Mouse (Mus musculus): Measurements from ENCODE around the gene Zfp819. TPM values are rescaled to one million over a fixed set of nuclear protein-coding genes. Genes with fewer than 3 reads are reported as not detected.

Zfp819 gene
- polyA plus RNA-seq, 1 experiment from 2014 or later = 0.79 TPM

DNA sequence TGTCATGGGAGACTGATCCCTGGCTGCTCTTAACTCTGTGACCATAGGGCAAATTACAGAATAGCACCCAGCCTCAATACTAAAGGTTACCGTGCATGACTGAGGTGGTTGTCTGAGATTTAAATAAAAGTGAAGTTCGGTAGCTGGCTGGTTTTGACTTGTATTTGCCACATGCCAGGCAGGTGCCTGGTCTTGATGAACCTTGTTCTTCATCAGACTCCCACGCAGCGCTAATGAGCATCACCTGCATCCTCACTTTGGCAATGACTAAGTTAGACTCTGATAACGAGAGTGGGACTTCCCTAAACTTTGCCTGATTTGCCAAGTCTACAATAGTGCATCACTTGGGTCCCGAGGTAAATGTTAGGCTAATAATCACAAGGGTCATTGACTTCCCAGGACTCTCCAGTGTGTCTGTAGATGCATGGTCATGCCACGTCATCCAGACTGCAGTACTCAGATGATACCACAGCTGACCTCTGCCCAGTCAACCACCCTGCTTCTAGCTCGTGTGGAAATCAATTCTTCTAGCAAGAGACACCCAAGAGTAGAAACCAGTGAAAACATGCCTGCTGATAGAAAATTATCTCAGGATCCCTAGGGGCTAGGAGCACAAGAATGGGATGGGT is 18.9 kb downstream of the Zfp819 start:
- no peak for ATAC-seq (ENCODE audit: insufficient number of reproducible peaks, low FRiP score, low TSS enrichment, low read depth)

GRCm38 (mm10) chr7:43633940-43634339 is 27.0 kb downstream of the Zfp819 start:
- WGBS = 75% methylated on average over 4 of the region's 4 CpGs
- Histone ChIP-seq H3K27me3 (ENCODE audit: control insufficient read depth, insufficient read depth, low read length) (no peaks in the 10 kb centered on the region), H3K36me3 (ENCODE audit: control insufficient read depth, insufficient read depth, low read length) (no peaks in the 10 kb centered on the region), H3K9me3 (ENCODE audit: control insufficient read depth, low read length) (no peaks in the 10 kb centered on the region), H3K4me1 (ENCODE audit: control insufficient read depth, insufficient read depth, low read length) (no peaks in the 10 kb centered on the region), H3K27ac (replicated peaks; ENCODE audit: low read depth, low read length) (no peak overlapping the region), H3K4me3 (ENCODE audit: low read depth, low read length) (no peak overlapping the region), H3K9ac (ENCODE audit: low read length) (no peak overlapping the region), H3K4me2 (ENCODE audit: low read depth, severe bottlenecking) (no peak overlapping the region)
- ATAC-seq (ENCODE audit: insufficient number of reproducible peaks, low FRiP score, low TSS enrichment, low read depth) = no peak
- DNase-seq (ENCODE audit: low spot score) = no peak

More for the DNA sequence above, 18.9 kb downstream of the Zfp819 start:
- DNase-seq (ENCODE audit: low spot score) = no peak
- H3K27ac ChIP-seq (replicated peaks; ENCODE audit: low read depth, low read length) = no peak overlapping the region
- H3K27me3 ChIP-seq (ENCODE audit: control insufficient read depth, insufficient read depth, low read length) = no peaks in the 10 kb centered on the region
- no peaks in the 10 kb centered on the region for H3K36me3 ChIP-seq (ENCODE audit: control insufficient read depth, insufficient read depth, low read length)
- H3K9me3 ChIP-seq (ENCODE audit: control insufficient read depth, low read length) = no peaks in the 10 kb centered on the region
- WGBS = 84% methylated on average over 8 of the region's 8 CpGs
- no peak overlapping the region for H3K4me2 ChIP-seq (ENCODE audit: low read depth, severe bottlenecking)
- no peaks in the 10 kb centered on the region for H3K4me1 ChIP-seq (ENCODE audit: control insufficient read depth, insufficient read depth, low read length)
- no peak overlapping the region for H3K4me3 ChIP-seq (ENCODE audit: low read depth, low read length)
- no peak overlapping the region for H3K9ac ChIP-seq (ENCODE audit: low read length)

DNA sequence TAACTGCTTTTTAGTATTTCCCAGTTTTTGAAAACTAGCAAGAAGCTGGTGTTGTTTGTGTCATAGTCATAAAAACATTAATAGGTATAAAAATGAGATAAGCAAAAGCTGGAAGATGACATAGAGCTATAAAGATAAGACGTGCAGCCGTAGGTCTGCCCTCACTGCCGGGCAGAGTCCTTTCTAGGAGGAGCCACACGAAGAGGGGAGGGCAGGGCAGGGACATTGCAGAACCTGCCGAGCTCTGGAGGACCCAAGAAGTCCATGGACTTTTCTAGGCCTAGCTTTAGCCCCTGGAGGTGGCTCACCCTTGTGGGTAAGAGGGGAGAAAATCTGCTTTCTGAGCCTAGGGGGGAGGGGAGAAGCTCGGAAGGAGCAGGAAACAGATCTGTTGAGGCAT is 27.5 kb downstream of the Zfp819 start, which contains the start of gene Ceacam18:
Gene Ceacam18 (plus strand): TSS at position 208 of the 400 bp plus-strand sequence.
- Histone ChIP-seq H3K27me3 (ENCODE audit: control insufficient read depth, insufficient read depth, low read length) (no peaks in the 10 kb centered on the region), H3K27ac (replicated peaks; ENCODE audit: low read depth, low read length) (no peak within 1 kb of the TSS), H3K9me3 (ENCODE audit: control insufficient read depth, low read length) (no peaks in the 10 kb centered on the region), H3K9ac (ENCODE audit: low read length) (no peak within 1 kb of the TSS), H3K4me3 (ENCODE audit: low read depth, low read length) (no peak within 1 kb of the TSS), H3K36me3 (ENCODE audit: control insufficient read depth, insufficient read depth, low read length) (no peaks in the 10 kb centered on the region), H3K4me1 (ENCODE audit: control insufficient read depth, insufficient read depth, low read length) (no peaks in the 10 kb centered on the region), H3K4me2 (ENCODE audit: low read depth, severe bottlenecking) (no peak within 1 kb of the TSS)
- DNase-seq (ENCODE audit: low spot score) (no peak), ATAC-seq (ENCODE audit: insufficient number of reproducible peaks, low FRiP score, low TSS enrichment, low read depth) (no peak)
- 70% methylated on average over 6 of the region's 6 CpGs for WGBS

DNA sequence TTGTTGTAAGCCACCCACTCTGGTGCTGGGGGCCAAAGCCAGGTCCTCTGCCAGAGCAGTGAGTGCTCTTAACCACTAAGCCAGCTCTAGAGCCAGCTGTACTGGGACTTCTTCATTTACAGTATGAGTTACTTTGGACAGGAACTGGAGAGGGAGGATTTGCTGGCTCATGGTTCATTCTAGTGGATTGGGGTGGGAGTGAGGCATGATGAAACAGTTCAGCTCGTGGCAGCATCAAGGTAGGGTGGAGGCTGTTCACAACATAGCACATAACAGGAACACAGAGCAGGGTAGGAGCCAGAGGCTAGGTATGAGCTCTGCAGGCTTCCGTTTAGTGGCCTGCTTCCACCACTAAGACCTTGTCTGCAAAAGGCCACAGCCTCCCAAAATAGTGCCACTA is 29.2 kb downstream of the Zfp819 start:
- H3K4me3 ChIP-seq (ENCODE audit: low read depth, low read length) = no peak overlapping the region
- no peak overlapping the region for H3K9ac ChIP-seq (ENCODE audit: low read length)
- H3K4me1 ChIP-seq (ENCODE audit: control insufficient read depth, insufficient read depth, low read length) = no peaks in the 10 kb centered on the region
- ATAC-seq (ENCODE audit: insufficient number of reproducible peaks, low FRiP score, low TSS enrichment, low read depth) (no peak), DNase-seq (ENCODE audit: low spot score) (no peak)
- H3K27ac ChIP-seq (replicated peaks; ENCODE audit: low read depth, low read length) = no peak overlapping the region
- H3K4me2 ChIP-seq (ENCODE audit: low read depth, severe bottlenecking) = no peak overlapping the region
- no peaks in the 10 kb centered on the region for H3K36me3 ChIP-seq (ENCODE audit: control insufficient read depth, insufficient read depth, low read length)
- 65% methylated on average over 2 of the region's 2 CpGs for WGBS
- no peaks in the 10 kb centered on the region for H3K27me3 ChIP-seq (ENCODE audit: control insufficient read depth, insufficient read depth, low read length)
- H3K9me3 ChIP-seq (ENCODE audit: control insufficient read depth, low read length) = no peaks in the 10 kb centered on the region

DNA sequence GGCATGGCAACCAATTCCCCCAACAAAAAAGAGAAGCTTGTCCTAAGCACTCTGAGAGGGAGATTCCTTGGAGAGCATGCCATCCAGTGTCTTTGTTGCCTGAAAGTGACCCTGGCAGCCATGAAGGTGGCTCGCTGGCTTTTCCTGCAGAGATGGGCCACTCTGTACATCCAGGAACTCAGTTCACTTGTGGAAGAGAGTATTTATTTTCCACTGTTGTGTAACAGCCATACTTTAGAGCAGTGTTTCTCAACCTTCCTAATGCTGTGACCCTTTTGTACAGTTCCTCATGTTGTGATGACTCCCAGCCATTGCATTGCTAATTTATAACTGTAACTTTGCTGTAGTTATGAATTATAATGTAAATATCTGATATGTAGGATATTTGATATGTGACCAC is 30.1 kb downstream of the Zfp819 start:
- WGBS = 82% methylated on average over 1 of the region's 1 CpGs

DNA sequence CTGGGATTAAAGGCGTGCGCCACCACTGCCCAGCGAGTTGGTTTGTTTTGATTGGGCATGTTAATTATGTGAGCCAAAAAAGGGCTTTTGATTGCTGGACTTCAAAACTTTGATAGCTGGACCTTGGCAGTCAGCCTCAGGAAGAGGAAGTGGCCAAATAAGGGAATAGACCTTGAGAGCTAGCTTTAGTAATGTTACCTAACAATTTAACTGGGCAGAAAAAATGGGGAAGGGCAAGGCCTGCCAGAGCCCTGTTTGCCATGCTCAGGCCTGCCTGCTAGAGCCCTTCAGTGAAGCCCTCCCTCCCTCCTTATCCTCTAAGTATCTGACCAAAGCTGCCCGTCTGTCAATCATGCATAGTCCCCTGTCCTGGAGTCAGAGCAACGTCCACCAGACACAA is 35.6 kb downstream of the Zfp819 start:
- ATAC-seq (ENCODE audit: insufficient number of reproducible peaks, low FRiP score, low TSS enrichment, low read depth) (no peak), DNase-seq (ENCODE audit: low spot score) (no peak)
- H3K27ac ChIP-seq (replicated peaks; ENCODE audit: low read depth, low read length) = no peak overlapping the region
- no peak overlapping the region for H3K9ac ChIP-seq (ENCODE audit: low read length)
- no peaks in the 10 kb centered on the region for H3K4me1 ChIP-seq (ENCODE audit: control insufficient read depth, insufficient read depth, low read length)
- H3K36me3 ChIP-seq (ENCODE audit: control insufficient read depth, insufficient read depth, low read length) = no peaks in the 10 kb centered on the region
- no peak overlapping the region for H3K4me3 ChIP-seq (ENCODE audit: low read depth, low read length)
- H3K9me3 ChIP-seq (ENCODE audit: control insufficient read depth, low read length) = no peaks in the 10 kb centered on the region
- no peak overlapping the region for H3K4me2 ChIP-seq (ENCODE audit: low read depth, severe bottlenecking)
- no peaks in the 10 kb centered on the region for H3K27me3 ChIP-seq (ENCODE audit: control insufficient read depth, insufficient read depth, low read length)
- WGBS = 92% methylated on average over 5 of the region's 5 CpGs

More for the DNA sequence above, 30.1 kb downstream of the Zfp819 start:
- H3K36me3 ChIP-seq (ENCODE audit: control insufficient read depth, insufficient read depth, low read length) = no peaks in the 10 kb centered on the region
- H3K4me1 ChIP-seq (ENCODE audit: control insufficient read depth, insufficient read depth, low read length) = no peaks in the 10 kb centered on the region
- no peak overlapping the region for H3K4me2 ChIP-seq (ENCODE audit: low read depth, severe bottlenecking)
- no peak overlapping the region for H3K9ac ChIP-seq (ENCODE audit: low read length)
- DNase-seq (ENCODE audit: low spot score) (no peak), ATAC-seq (ENCODE audit: insufficient number of reproducible peaks, low FRiP score, low TSS enrichment, low read depth) (no peak)
- H3K27ac ChIP-seq (replicated peaks; ENCODE audit: low read depth, low read length) = no peak overlapping the region
- H3K9me3 ChIP-seq (ENCODE audit: control insufficient read depth, low read length) = no peaks in the 10 kb centered on the region
- no peak overlapping the region for H3K4me3 ChIP-seq (ENCODE audit: low read depth, low read length)
- H3K27me3 ChIP-seq (ENCODE audit: control insufficient read depth, insufficient read depth, low read length) = no peaks in the 10 kb centered on the region

DNA sequence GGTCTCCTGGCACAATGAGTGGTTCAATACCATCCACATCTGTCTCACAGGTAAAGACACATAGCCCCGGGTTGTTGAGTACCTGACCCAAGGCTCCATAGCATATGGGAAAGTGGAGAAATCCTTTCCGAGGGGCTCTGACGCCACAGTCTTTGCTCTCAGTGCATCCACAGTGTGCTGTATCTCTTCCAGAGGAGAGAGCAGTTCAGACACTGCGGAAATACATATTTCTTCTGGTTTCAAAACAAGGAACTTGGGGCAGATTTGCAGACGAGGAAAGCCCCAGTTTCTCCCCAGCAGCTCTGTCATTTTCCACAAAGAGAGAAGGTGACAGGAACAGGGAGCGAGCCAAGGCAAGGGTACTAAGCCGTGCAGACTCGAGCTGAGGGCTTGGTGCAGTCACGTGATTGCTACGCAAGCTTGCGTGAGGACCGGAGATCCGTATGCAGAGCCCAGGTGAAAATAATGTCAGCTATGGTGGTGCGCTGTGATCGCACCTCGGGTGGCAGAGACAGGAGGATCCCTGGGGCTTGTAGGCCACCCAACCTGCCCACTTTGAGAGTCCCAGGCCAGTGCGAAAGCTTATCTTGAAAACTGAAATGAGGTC is 36.2 kb downstream of the Zfp819 start:
- no peaks in the 10 kb centered on the region for H3K4me1 ChIP-seq (ENCODE audit: control insufficient read depth, insufficient read depth, low read length)
- ATAC-seq (ENCODE audit: insufficient number of reproducible peaks, low FRiP score, low TSS enrichment, low read depth) = no peak
- DNase-seq (ENCODE audit: low spot score) = no peak
- no peaks in the 10 kb centered on the region for H3K27me3 ChIP-seq (ENCODE audit: control insufficient read depth, insufficient read depth, low read length)
- no peak overlapping the region for H3K9ac ChIP-seq (ENCODE audit: low read length)
- H3K27ac ChIP-seq (replicated peaks; ENCODE audit: low read depth, low read length) = no peak overlapping the region
- no peak overlapping the region for H3K4me2 ChIP-seq (ENCODE audit: low read depth, severe bottlenecking)
- H3K36me3 ChIP-seq (ENCODE audit: control insufficient read depth, insufficient read depth, low read length) = no peaks in the 10 kb centered on the region
- 77% methylated on average over 17 of the region's 17 CpGs for WGBS
- H3K9me3 ChIP-seq (ENCODE audit: control insufficient read depth, low read length) = no peaks in the 10 kb centered on the region
- H3K4me3 ChIP-seq (ENCODE audit: low read depth, low read length) = no peak overlapping the region

DNA sequence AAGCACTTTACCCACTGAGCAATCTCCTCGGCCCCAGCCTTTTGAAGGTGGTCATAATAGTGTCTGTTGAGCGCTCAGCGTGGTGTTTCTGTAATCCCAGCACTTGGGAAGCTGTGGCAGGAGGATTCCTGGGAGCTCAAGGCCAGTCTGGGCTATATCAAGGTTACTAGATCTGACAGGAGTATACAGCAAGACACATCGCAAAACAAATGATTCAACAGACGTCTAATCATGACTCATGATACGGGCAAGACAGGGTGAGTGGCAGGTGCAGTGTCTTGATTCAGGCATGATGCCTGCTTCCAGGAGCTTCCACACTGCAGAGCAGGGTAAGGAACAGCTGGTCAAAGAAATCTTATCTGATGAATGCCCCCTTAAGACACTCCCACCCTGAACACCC is 45.7 kb downstream of the Zfp819 start:
- DNase-seq (ENCODE audit: low spot score) (no peak), ATAC-seq (ENCODE audit: insufficient number of reproducible peaks, low FRiP score, low TSS enrichment, low read depth) (no peak)
- H3K36me3 ChIP-seq (ENCODE audit: control insufficient read depth, insufficient read depth, low read length) = no peaks in the 10 kb centered on the region
- H3K4me3 ChIP-seq (ENCODE audit: low read depth, low read length) = no peak overlapping the region
- H3K9ac ChIP-seq (ENCODE audit: low read length) = no peak overlapping the region
- WGBS = 90% methylated on average over 6 of the region's 6 CpGs
- H3K27ac ChIP-seq (replicated peaks; ENCODE audit: low read depth, low read length) = no peak overlapping the region
- no peaks in the 10 kb centered on the region for H3K27me3 ChIP-seq (ENCODE audit: control insufficient read depth, insufficient read depth, low read length)
- no peak overlapping the region for H3K4me2 ChIP-seq (ENCODE audit: low read depth, severe bottlenecking)
- no peaks in the 10 kb centered on the region for H3K4me1 ChIP-seq (ENCODE audit: control insufficient read depth, insufficient read depth, low read length)
- H3K9me3 ChIP-seq (ENCODE audit: control insufficient read depth, low read length) = no peaks in the 10 kb centered on the region; the same call in 1 of the 2 replicates
